Mouse (Mus musculus) ES-E14 (cell line): ENCODE measurements around the gene Zbtb7a.

Experiments
- CHD2 ChIP-seq: IDR thresholded peaks from 2 replicates; pipeline ENCODE4 v1.6.1; 2014; ENCODE audit warnings: mild to moderate bottlenecking, low read depth, low read length, inconsistent platforms
- HCFC1 ChIP-seq: IDR thresholded peaks from 2 replicates; pipeline ENCODE4 v1.6.1; 2012; ENCODE audit warnings: low read length, inconsistent platforms, borderline replicate concordance; ENCODE audit not compliant: insufficient read depth
- MAFK ChIP-seq: IDR thresholded peaks from 2 replicates; pipeline ENCODE4 v1.6.1; 2014; ENCODE audit warnings: mild to moderate bottlenecking, low read depth, low read length, inconsistent platforms; ENCODE audit not compliant: insufficient read depth
- ZNF384 ChIP-seq: IDR thresholded peaks from 2 replicates; pipeline ENCODE4 v1.6.1; 2012; ENCODE audit warnings: low read depth, low read length, inconsistent platforms

DNA sequence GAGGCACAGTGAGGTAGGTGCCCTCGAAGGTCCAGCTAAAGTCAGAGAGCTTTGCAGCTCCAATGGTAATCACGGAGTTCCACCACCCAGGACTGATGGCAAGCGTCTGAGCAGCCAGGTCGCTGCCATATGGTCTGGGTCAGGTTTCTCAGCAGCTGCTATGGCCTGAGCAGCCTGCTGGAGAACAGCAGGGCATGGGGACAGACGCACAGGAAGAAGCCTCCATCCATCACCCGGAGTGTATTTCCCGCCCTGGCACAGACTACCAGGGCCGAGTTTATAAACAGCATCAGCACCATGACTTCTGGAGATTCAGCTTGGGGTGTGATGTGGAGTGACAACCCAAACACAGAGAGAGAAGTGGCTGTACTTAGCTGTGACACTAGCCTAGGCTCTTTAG, 30.1 kb downstream of the Zbtb7a start:
- TF ChIP-seq ZNF384: no peak
- TF ChIP-seq CHD2: no peak
- TF ChIP-seq HCFC1: no peak
- TF ChIP-seq MAFK: no peak
